9 mouse cellular contexts compared by ENCODE assay signal in the genomic region with DNA sequence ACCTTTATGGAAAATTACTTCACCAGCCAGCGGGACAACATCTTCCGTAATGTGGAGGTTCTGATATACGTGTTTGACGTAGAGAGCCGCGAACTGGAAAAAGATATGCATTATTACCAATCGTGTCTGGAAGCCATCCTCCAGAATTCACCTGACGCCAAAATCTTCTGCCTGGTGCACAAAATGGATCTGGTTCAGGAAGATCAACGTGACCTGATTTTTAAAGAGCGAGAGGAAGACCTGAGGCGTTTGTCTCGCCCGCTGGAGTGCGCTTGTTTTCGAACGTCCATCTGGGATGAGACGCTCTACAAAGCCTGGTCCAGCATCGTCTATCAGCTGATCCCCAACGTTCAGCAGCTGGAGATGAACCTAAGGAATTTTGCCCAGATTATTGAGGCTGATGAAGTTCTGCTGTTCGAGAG. TPM values are rescaled to one million over a fixed set of nuclear protein-coding genes. Genes with fewer than 3 reads are reported as not detected.
A peak's percentile ranks its signal among the peaks of the same experiment; 100 is the strongest.
DNase-seq lines count a peak whose midpoint lies in the region; ATAC-seq and TF ChIP-seq lines count a peak whose summit lies in the region.
"Had no signal": no experiment of that assay in that cellular context is flagged by ENCODE, and none has a peak within 500 bp of the region (broad histone marks: within the 10 kb centered on the region; RNA-seq: fewer than 3 reads in every experiment).

No protein-coding gene starts in this region.

- H3K79me2 ChIP-seq in heart, adult 2 months (replicated peaks; ENCODE audit: control insufficient read depth, insufficient read depth, low read length), result peaks cover 2% of the 10 kb centered on the region; the same call in 1 of the 2 replicates

- H3K4me1 ChIP-seq in heart, adult 2 months (ENCODE audit: control insufficient read depth, insufficient read depth, low read length), result peaks cover 4% of the 10 kb centered on the region
- no peaks in the 10 kb centered on the region for H3K4me1 ChIP-seq in ES-Bruce4 (ENCODE audit: control insufficient read depth, insufficient read depth, low read length)
- H3K4me1 ChIP-seq in embryonic facial prominence, embryonic 10.5 days, result peaks cover 23% of the 10 kb centered on the region
- peaks cover 9% of the 10 kb centered on the region for H3K4me1 ChIP-seq in hindbrain, embryonic 11.5 days (replicated peaks; ENCODE audit: control insufficient read depth, insufficient read depth, low read length)
- peaks cover 7% of the 10 kb centered on the region; the same call in 1 of the 2 replicates for H3K4me1 ChIP-seq in limb, embryonic 11.5 days (ENCODE audit: control insufficient read depth, insufficient read depth, low read length)
- H3K4me1 ChIP-seq in midbrain, embryonic 13.5 days (replicated peaks), result peaks cover 33% of the 10 kb centered on the region

- H3K27me3 ChIP-seq in heart, adult 2 months (ENCODE audit: control insufficient read depth, insufficient read depth, low read length), result no peaks in the 10 kb centered on the region
- no peaks in the 10 kb centered on the region for H3K27me3 ChIP-seq in ES-Bruce4 (ENCODE audit: control insufficient read depth, insufficient read depth, low read length, poor library complexity, severe bottlenecking)
- H3K27me3 ChIP-seq in embryonic facial prominence, embryonic 10.5 days (replicated peaks; ENCODE audit: low read depth, poor library complexity, severe bottlenecking), result no peaks in the 10 kb centered on the region
- H3K27me3 ChIP-seq in hindbrain, embryonic 11.5 days (ENCODE audit: control insufficient read depth, insufficient read depth, low read length), result no peaks in the 10 kb centered on the region
- no peaks in the 10 kb centered on the region for H3K27me3 ChIP-seq in limb, embryonic 11.5 days (ENCODE audit: control insufficient read depth, insufficient read depth, low read length)
- peaks cover 4% of the 10 kb centered on the region; the same call in 1 of the 2 replicates for H3K27me3 ChIP-seq in midbrain, embryonic 13.5 days

- no peak for ATAC-seq in hindbrain, embryonic 11.5 days (ENCODE audit: low FRiP score)
- no peak for ATAC-seq in limb, embryonic 11.5 days (ENCODE audit: insufficient number of reproducible peaks, low FRiP score, low TSS enrichment, low read depth)
- no peak for ATAC-seq in midbrain, embryonic 13.5 days

- no peaks in the 10 kb centered on the region for H3K9me3 ChIP-seq in ES-Bruce4 (replicated peaks; ENCODE audit: control insufficient read depth, insufficient read depth, low read length, poor library complexity, severe bottlenecking)
- H3K9me3 ChIP-seq in embryonic facial prominence, embryonic 10.5 days, result no peaks in the 10 kb centered on the region
- no peaks in the 10 kb centered on the region for H3K9me3 ChIP-seq in hindbrain, embryonic 11.5 days (ENCODE audit: control insufficient read depth, low read length)
- H3K9me3 ChIP-seq in limb, embryonic 11.5 days (ENCODE audit: control insufficient read depth, low read length), result no peaks in the 10 kb centered on the region
- H3K9me3 ChIP-seq in midbrain, embryonic 13.5 days, result no peaks in the 10 kb centered on the region

- no peak for TF ChIP-seq POLR2A in heart, adult 2 months (IDR thresholded peaks at IDR 0.05; ENCODE audit: insufficient read depth, low read depth, low read length)
- no peak for TF ChIP-seq POLR2A in ES-Bruce4 (IDR thresholded peaks at IDR 0.05; ENCODE audit: insufficient read depth, low read length)

- under 1% methylated on average over 20 of the region's 20 CpGs for WGBS in heart, adult 2 months
- WGBS in embryonic facial prominence, embryonic 10.5 days, result under 1% methylated on average over 20 of the region's 20 CpGs
- WGBS in hindbrain, embryonic 11.5 days, result under 1% methylated on average over 20 of the region's 20 CpGs
- under 1% methylated on average over 20 of the region's 20 CpGs for WGBS in limb, embryonic 11.5 days
- under 1% methylated on average over 20 of the region's 20 CpGs for WGBS in midbrain, embryonic 13.5 days

- peak overlapping the region; percentile 69 for H3K4me3 ChIP-seq in heart, adult 2 months
- H3K4me3 ChIP-seq in ES-Bruce4 (ENCODE audit: low read depth, low read length), result peak overlapping the region; percentile 90
- peak overlapping the region; percentile 92 for H3K4me3 ChIP-seq in embryonic facial prominence, embryonic 10.5 days
- peak overlapping the region; percentile 89 for H3K4me3 ChIP-seq in hindbrain, embryonic 11.5 days (ENCODE audit: low read depth, low read length)
- H3K4me3 ChIP-seq in limb, embryonic 11.5 days (ENCODE audit: low read depth, low read length), result peak overlapping the region; percentile 89
- peak overlapping the region; percentile 74 for H3K4me3 ChIP-seq in midbrain, embryonic 13.5 days (replicated peaks)

- intact Hi-C loops in heart, adult 2 months (cut with DNase I), result loop anchor here (2.0 kb wide), 1 partner anchor 35 kb away; no protein-coding TSS in a partner anchor
- intact Hi-C loops in heart, postnatal 25 days (cut with DNase I), result loop anchor here (5.0 kb wide), 1 partner anchor 281 kb away; the partner anchor contains the start of gene Rps6

- no peak for TF ChIP-seq EP300 in heart, adult 2 months (IDR thresholded peaks at IDR 0.05; ENCODE audit: insufficient read depth, low read depth, low read length)
- no peak for TF ChIP-seq EP300 in ES-Bruce4 (IDR thresholded peaks at IDR 0.05; ENCODE audit: insufficient read depth, low read depth, low read length)

- peak overlapping the region; percentile 95 for H3K27ac ChIP-seq in heart, adult 2 months
- peak overlapping the region; percentile 73 for H3K27ac ChIP-seq in ES-Bruce4 (ENCODE audit: insufficient read depth, low read length)
- H3K27ac ChIP-seq in embryonic facial prominence, embryonic 10.5 days (replicated peaks), result peak overlapping the region; percentile 96
- peak overlapping the region; percentile 96 for H3K27ac ChIP-seq in hindbrain, embryonic 11.5 days (ENCODE audit: low read depth, low read length)
- peak overlapping the region; percentile 91; the same call in 1 of the 2 replicates for H3K27ac ChIP-seq in limb, embryonic 11.5 days (replicated peaks; ENCODE audit: low read depth, low read length)
- H3K27ac ChIP-seq in midbrain, embryonic 13.5 days, result peak overlapping the region; percentile 97

- peak overlapping the region; percentile 71 for H3K4me2 ChIP-seq in hindbrain, embryonic 11.5 days (replicated peaks; ENCODE audit: low read depth, low read length)
- peak overlapping the region; percentile 85 for H3K4me2 ChIP-seq in limb, embryonic 11.5 days (ENCODE audit: low read depth, severe bottlenecking)
- H3K4me2 ChIP-seq in midbrain, embryonic 13.5 days (replicated peaks), result peak overlapping the region; percentile 95

- TF ChIP-seq CTCF in heart, adult 2 months (IDR thresholded peaks at IDR 0.05), result no peak
- no peak for TF ChIP-seq CTCF in ES-Bruce4 (IDR thresholded peaks at IDR 0.05; ENCODE audit: low read depth, low read length)

- H3K36me3 ChIP-seq in heart, adult 2 months (ENCODE audit: control insufficient read depth, insufficient read depth, low read length), result peaks cover 16% of the 10 kb centered on the region
- H3K36me3 ChIP-seq in ES-Bruce4 (ENCODE audit: control insufficient read depth, insufficient read depth, low read length, poor library complexity, severe bottlenecking), result peaks cover 11% of the 10 kb centered on the region
- peaks cover 36% of the 10 kb centered on the region for H3K36me3 ChIP-seq in embryonic facial prominence, embryonic 10.5 days (replicated peaks)
- H3K36me3 ChIP-seq in hindbrain, embryonic 11.5 days (ENCODE audit: control insufficient read depth, insufficient read depth, low read length), result no peaks in the 10 kb centered on the region
- H3K36me3 ChIP-seq in limb, embryonic 11.5 days (ENCODE audit: control insufficient read depth, insufficient read depth, low read length), result peaks cover 4% of the 10 kb centered on the region; the same call in 1 of the 2 replicates
- H3K36me3 ChIP-seq in midbrain, embryonic 13.5 days, result peaks cover 11% of the 10 kb centered on the region

- peak in 1 of 2 experiments; percentile 18 for DNase-seq in heart, adult 2 months
- no peak for DNase-seq in heart, postnatal 25 days (ENCODE audit: low spot score)
- DNase-seq in embryonic facial prominence, embryonic 10.5 days (ENCODE audit: low spot score), result peak; percentile 48
- DNase-seq in hindbrain, embryonic 11.5 days (ENCODE audit: low spot score), result peak; percentile 63
- peak; percentile 44 for DNase-seq in limb, embryonic 11.5 days (ENCODE audit: low spot score)
- DNase-seq in gastrocnemius, postnatal 25 days, result no peak

- peak overlapping the region; percentile 99 for H3K9ac ChIP-seq in heart, adult 2 months (ENCODE audit: low read depth, low read length)
- H3K9ac ChIP-seq in ES-Bruce4 (ENCODE audit: low read depth, poor library complexity, severe bottlenecking), result peak overlapping the region; percentile 81
- peak overlapping the region; percentile 93 for H3K9ac ChIP-seq in hindbrain, embryonic 11.5 days (ENCODE audit: low read depth, low read length)
- H3K9ac ChIP-seq in limb, embryonic 11.5 days (ENCODE audit: low read length), result peak overlapping the region; percentile 96
- peak overlapping the region; percentile 91 for H3K9ac ChIP-seq in midbrain, embryonic 13.5 days (replicated peaks)

RNA-seq across cellular contexts. Expression of gene Rraga, which starts 0.7 kb away (rescaled TPM):
- total RNA-seq in heart, adult 2 months (2021), result 10 to 100 TPM; 55.3 to 65.5 TPM
- polyA plus RNA-seq in heart, adult 2 months (2012; rRNA removed), result 29.3 and 35.2 TPM in 2 replicates
- 10 to 100 TPM; 56.3 to 61.1 TPM for total RNA-seq in heart, postnatal 25 days (2021)
- polyA plus RNA-seq in ES-Bruce4 (2011; ENCODE audit: insufficient read depth, insufficient read length, low read depth, missing spikeins), result 110 and 112 TPM in 2 replicates
- 60.7 and 66.2 TPM in 2 replicates for polyA plus RNA-seq in embryonic facial prominence, embryonic 10.5 days (2016; fragmentation: Nextera tagmentation; extraction: Ambion mirVana)
- polyA plus RNA-seq in hindbrain, embryonic 11.5 days (2014; fragmentation: Nextera tagmentation; extraction: Ambion mirVana), result 109 and 119 TPM in 2 replicates
- polyA plus RNA-seq in limb, embryonic 11.5 days (2014; fragmentation: Nextera tagmentation; extraction: Ambion mirVana), result 85.0 and 102 TPM in 2 replicates
- 104 and 116 TPM in 2 replicates for polyA plus RNA-seq in midbrain, embryonic 13.5 days (2015; fragmentation: Nextera tagmentation; extraction: Ambion mirVana)
- total RNA-seq in gastrocnemius, postnatal 25 days (2021), result 10 to 100 TPM; 41.2 to 43.1 TPM

RNA-seq across cellular contexts. Expression of gene Saxo1, which starts 18.0 kb away (rescaled TPM):
- total RNA-seq in heart, adult 2 months (2021), result not detected
- 0.16 and 0.18 TPM in 2 replicates for polyA plus RNA-seq in heart, adult 2 months (2012; rRNA removed)
- total RNA-seq in heart, postnatal 25 days (2021), result not detected
- not detected in 2 replicates for polyA plus RNA-seq in ES-Bruce4 (2011; ENCODE audit: insufficient read depth, insufficient read length, low read depth, missing spikeins)
- not detected in 2 replicates for polyA plus RNA-seq in embryonic facial prominence, embryonic 10.5 days (2016; fragmentation: Nextera tagmentation; extraction: Ambion mirVana)
- not detected in 2 replicates for polyA plus RNA-seq in hindbrain, embryonic 11.5 days (2014; fragmentation: Nextera tagmentation; extraction: Ambion mirVana)
- 0.18 and 0.36 TPM in 2 replicates for polyA plus RNA-seq in limb, embryonic 11.5 days (2014; fragmentation: Nextera tagmentation; extraction: Ambion mirVana)
- polyA plus RNA-seq in midbrain, embryonic 13.5 days (2015; fragmentation: Nextera tagmentation; extraction: Ambion mirVana), result not detected in 2 replicates
- total RNA-seq in gastrocnemius, postnatal 25 days (2021), result not detected
- total RNA-seq: neutrophil, adult 5-6 weeks had no signal

RNA-seq across cellular contexts. Expression of gene Haus6, which starts 35.7 kb away (rescaled TPM):
- 1 to 10 TPM; 4.7 to 5.5 TPM for total RNA-seq in heart, adult 2 months (2021)
- polyA plus RNA-seq in heart, adult 2 months (2012; rRNA removed), result 1.3 and 1.8 TPM in 2 replicates
- total RNA-seq in heart, postnatal 25 days (2021), result 1 to 10 TPM; 3.8 to 4.2 TPM
- 50.0 and 55.6 TPM in 2 replicates for polyA plus RNA-seq in ES-Bruce4 (2011; ENCODE audit: insufficient read depth, insufficient read length, low read depth, missing spikeins)
- polyA plus RNA-seq in embryonic facial prominence, embryonic 10.5 days (2016; fragmentation: Nextera tagmentation; extraction: Ambion mirVana), result 30.3 and 31.7 TPM in 2 replicates
- polyA plus RNA-seq in hindbrain, embryonic 11.5 days (2014; fragmentation: Nextera tagmentation; extraction: Ambion mirVana), result 27.4 and 28.5 TPM in 2 replicates
- polyA plus RNA-seq in limb, embryonic 11.5 days (2014; fragmentation: Nextera tagmentation; extraction: Ambion mirVana), result 30.7 and 34.1 TPM in 2 replicates
- 11.5 and 12.0 TPM in 2 replicates for polyA plus RNA-seq in midbrain, embryonic 13.5 days (2015; fragmentation: Nextera tagmentation; extraction: Ambion mirVana)
- 1 to 10 TPM; 4.8 to 5.5 TPM for total RNA-seq in gastrocnemius, postnatal 25 days (2021)

Comparison
In these comparisons a context has a peak if more than half of its experiments do, and no peak if none do; other contexts are left out.
1. DNase-seq: peak in embryonic facial prominence, embryonic 10.5 days (single experiment), hindbrain, embryonic 11.5 days (single experiment) and limb, embryonic 11.5 days (single experiment); none in heart, postnatal 25 days (single experiment) and gastrocnemius, postnatal 25 days (single experiment).
2. Peak in every context shown above with its lines, with median percentiles within 50 percentile points of each other: H3K27ac ChIP-seq, H3K4me3 ChIP-seq, H3K9ac ChIP-seq and H3K4me2 ChIP-seq.